Mouse (Mus musculus) ES-Bruce4 (cell line): ENCODE results near the gene Rragd.

Experiments
- CTCF ChIP-seq: IDR thresholded peaks from one replicate; pipeline ENCODE4 v1.8.1; 2011; ENCODE audit warnings: low read depth, low read length
- EP300 ChIP-seq: IDR thresholded peaks from 2 replicates; pipeline ENCODE4 v1.6.1; 2011; ENCODE audit warnings: low read depth, low read length; ENCODE audit not compliant: insufficient read depth
- POLR2A ChIP-seq: IDR thresholded peaks from one replicate; pipeline ENCODE4 v1.8.1; 2011; ENCODE audit warnings: low read length; ENCODE audit not compliant: insufficient read depth

- no peak for TF ChIP-seq CTCF
- no peak for TF ChIP-seq POLR2A
- TF ChIP-seq EP300, result no peak
These were observed 83.6 kb downstream of the Rragd start for GRCm38 (mm10) chr4:33066223-33066960.
